Mouse (Mus musculus) stomach, embryonic 15.5 days (tissue): ENCODE data around the gene Zfp945. TPM values are rescaled to one million over a fixed set of nuclear protein-coding genes. Genes with fewer than 3 reads are reported as not detected.
A peak's percentile ranks its signal among the peaks of the same experiment; 100 is the strongest.
"Not testable (repeated sequence)": the region's sequence is repeated elsewhere in the genome, so short reads cannot be mapped to it uniquely, and the experiment has no call there.

ENCODE experiments used
- ATAC-seq: fragments of 200-750 bp; cut with Nextera tagmentation; 2 replicates; pipeline ENCODE4 v1.8.0; 2017; ENCODE audit warnings: low read depth, moderate number of reproducible peaks, moderate TSS enrichment; ENCODE audit not compliant: insufficient read depth, low FRiP score
- H3K27ac ChIP-seq: fragments of 300-500 bp; sonication (generic); 2 replicates; pipeline ENCODE4 v1.5.1; 2015; ENCODE audit warnings: mild to moderate bottlenecking, inconsistent platforms
- H3K27me3 ChIP-seq: fragments of 300-500 bp; sonication (generic); replicated peaks from 2 replicates; pipeline ENCODE4 v1.6.1; 2015; ENCODE audit warnings: inconsistent platforms
- H3K36me3 ChIP-seq: fragments of 300-500 bp; sonication (generic); 2 replicates; pipeline ENCODE4 v1.6.1; 2015; ENCODE audit warnings: inconsistent platforms
- H3K4me1 ChIP-seq: fragments of 300-500 bp; sonication (generic); 2 replicates; pipeline ENCODE4 v1.6.1; 2015; ENCODE audit warnings: inconsistent platforms
- H3K4me2 ChIP-seq: fragments of 300-500 bp; sonication (generic); 2 replicates; pipeline ENCODE4 v1.6.1; 2015; ENCODE audit warnings: mild to moderate bottlenecking, inconsistent platforms
- H3K4me3 ChIP-seq: fragments of 300-500 bp; sonication (generic); replicated peaks from 2 replicates; pipeline ENCODE4 v1.5.1; 2015; ENCODE audit warnings: inconsistent platforms
- H3K9ac ChIP-seq: fragments of 300-500 bp; sonication (generic); 2 replicates; pipeline ENCODE4 v1.6.1; 2015; ENCODE audit warnings: inconsistent platforms
- H3K9me3 ChIP-seq: fragments of 300-500 bp; sonication (generic); 2 replicates; pipeline ENCODE4 v1.6.1; 2016; ENCODE audit warnings: inconsistent platforms
- WGBS: fragments of 180-500 bp; shearing (Covaris S2); methylation state at CpG from one replicate; pipeline ENCODE4 v1.1.7; 2015; 5-methylcytosine and 5-hydroxymethylcytosine counted together
- polyA plus RNA-seq: library from polyadenylated mRNA; unstranded; fragments of >200 nt; fragmentation: Nextera tagmentation; extraction: Ambion mirVana; gene quantifications from 2 replicates; pipeline ENCODE4 v1.2.1, GENCODE M21; 2015

Gene Zfp945
- 19.3 and 19.9 TPM in 2 replicates for polyA plus RNA-seq

DNA sequence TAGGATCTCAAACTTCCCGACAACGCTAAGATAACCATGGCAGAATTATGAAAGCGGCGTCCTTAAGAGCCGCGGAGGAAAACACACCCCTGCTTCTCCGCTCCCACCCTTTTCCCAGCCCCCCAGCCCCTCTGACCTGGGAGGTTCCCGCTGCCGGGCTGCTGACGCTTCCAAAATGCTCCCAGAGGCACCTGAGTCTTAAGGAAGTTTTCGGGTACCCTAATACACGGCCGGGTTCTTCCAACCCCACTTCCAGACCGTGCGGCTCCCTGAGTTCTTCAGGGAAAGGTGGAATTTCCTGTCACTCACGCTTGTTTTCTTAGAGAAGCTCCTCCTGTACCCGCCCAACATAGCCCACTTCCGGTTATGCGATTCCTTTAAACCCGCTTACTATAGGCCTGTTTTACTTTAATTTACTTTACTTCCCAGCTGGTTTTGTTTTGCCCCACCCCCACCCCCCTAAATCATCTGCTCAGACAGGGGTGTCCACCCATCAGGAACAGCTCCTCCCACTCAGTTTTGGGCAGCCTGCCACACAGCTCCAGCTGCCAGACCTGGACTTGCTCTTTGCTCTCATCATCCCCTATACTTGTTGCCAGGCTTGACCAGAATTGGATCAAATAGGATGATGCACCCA is at the start of gene Zfp945:
Gene Zfp945 (minus strand): TSS at position 290 of the 637 bp plus-strand sequence.
- H3K4me3 ChIP-seq, result peak within 1 kb of the TSS; percentile 79
- peak; percentile 93 for ATAC-seq
- H3K9me3 ChIP-seq, result no peaks in the 10 kb centered on the region
- 0 out of 2 replicates have a peak, but pooled peaks cover 3% of the 10 kb centered on the region for H3K36me3 ChIP-seq
- WGBS, result under 1% methylated on average over 20 of the region's 20 CpGs
- H3K27me3 ChIP-seq, result no peaks in the 10 kb centered on the region
- H3K4me2 ChIP-seq, result peak within 1 kb of the TSS; percentile 54
- no peaks in the 10 kb centered on the region for H3K4me1 ChIP-seq
- H3K9ac ChIP-seq, result peak within 1 kb of the TSS; percentile 48; the same call in 1 of the 2 replicates
- peak within 1 kb of the TSS; percentile 93 for H3K27ac ChIP-seq

DNA sequence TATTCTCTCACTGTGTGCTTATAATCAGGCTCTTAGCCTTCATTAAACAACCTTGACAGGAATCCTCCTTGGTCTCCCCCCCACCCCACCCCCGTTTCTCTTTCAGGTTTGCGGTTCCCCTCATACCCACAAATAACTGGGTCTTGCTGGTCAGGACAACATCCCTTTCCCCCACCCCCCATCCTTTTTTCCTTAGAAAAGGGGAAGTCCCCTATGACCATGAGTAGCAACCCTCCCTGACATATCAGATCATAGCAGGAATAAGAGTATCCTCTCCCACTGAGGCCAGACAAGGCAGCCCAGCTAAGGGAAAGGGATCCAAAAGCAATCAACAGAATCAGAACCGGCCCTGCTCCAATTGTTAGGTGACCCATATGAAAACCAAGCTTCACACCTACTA is 21.4 kb upstream of the Zfp945 start:
- no peaks in the 10 kb centered on the region for H3K9me3 ChIP-seq
- H3K27ac ChIP-seq, result no peak overlapping the region
- no peak overlapping the region for H3K9ac ChIP-seq
- no peaks in the 10 kb centered on the region for H3K36me3 ChIP-seq
- no peaks in the 10 kb centered on the region for H3K27me3 ChIP-seq
- H3K4me2 ChIP-seq, result no peak overlapping the region
- ATAC-seq, result no peak
- no peak overlapping the region for H3K4me3 ChIP-seq
- H3K4me1 ChIP-seq, result no peaks in the 10 kb centered on the region
- 87% methylated on average over 3 of the region's 3 CpGs for WGBS

DNA sequence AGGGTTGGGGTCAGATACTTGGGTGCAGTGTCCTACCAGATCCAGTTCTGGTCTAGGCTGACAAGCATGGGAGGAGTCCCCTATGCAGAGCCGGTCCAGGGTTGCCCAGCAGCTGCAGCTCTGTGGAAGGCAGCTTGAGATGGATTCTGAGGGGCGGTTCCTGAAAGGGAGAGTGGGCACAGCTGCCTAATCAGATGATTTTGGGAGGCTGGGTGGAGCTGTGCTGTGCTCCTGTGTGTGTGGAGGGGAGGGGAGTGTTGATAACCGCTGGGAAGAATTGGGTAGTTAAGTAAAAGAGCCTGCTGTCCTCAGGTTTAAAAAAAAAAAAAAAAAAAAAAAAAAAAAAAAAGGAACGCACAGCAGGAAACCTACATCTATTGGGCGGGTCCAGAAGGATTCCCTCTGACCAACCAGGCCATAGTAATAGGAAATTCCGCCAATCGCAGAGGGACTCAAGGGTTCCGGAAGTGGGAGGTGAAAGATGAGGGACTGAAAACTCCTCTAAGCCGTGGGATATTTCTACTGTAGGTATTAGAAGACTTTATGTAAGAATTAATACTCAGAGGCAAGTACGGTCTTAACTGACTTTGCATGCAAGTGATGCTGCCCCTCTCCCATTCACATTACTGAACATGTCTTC is 17.2 kb upstream of the Zfp945 start:
- ATAC-seq, result no peak
- Histone ChIP-seq H3K4me3 (no peak overlapping the region), H3K27me3 (no peaks in the 10 kb centered on the region), H3K27ac (no peak overlapping the region), H3K4me1 (no peaks in the 10 kb centered on the region), H3K9ac (no peak overlapping the region), H3K9me3 (no peaks in the 10 kb centered on the region), H3K4me2 (no peak overlapping the region), H3K36me3 (no peaks in the 10 kb centered on the region)
- WGBS, result 59% methylated on average over 10 of the region's 10 CpGs

DNA sequence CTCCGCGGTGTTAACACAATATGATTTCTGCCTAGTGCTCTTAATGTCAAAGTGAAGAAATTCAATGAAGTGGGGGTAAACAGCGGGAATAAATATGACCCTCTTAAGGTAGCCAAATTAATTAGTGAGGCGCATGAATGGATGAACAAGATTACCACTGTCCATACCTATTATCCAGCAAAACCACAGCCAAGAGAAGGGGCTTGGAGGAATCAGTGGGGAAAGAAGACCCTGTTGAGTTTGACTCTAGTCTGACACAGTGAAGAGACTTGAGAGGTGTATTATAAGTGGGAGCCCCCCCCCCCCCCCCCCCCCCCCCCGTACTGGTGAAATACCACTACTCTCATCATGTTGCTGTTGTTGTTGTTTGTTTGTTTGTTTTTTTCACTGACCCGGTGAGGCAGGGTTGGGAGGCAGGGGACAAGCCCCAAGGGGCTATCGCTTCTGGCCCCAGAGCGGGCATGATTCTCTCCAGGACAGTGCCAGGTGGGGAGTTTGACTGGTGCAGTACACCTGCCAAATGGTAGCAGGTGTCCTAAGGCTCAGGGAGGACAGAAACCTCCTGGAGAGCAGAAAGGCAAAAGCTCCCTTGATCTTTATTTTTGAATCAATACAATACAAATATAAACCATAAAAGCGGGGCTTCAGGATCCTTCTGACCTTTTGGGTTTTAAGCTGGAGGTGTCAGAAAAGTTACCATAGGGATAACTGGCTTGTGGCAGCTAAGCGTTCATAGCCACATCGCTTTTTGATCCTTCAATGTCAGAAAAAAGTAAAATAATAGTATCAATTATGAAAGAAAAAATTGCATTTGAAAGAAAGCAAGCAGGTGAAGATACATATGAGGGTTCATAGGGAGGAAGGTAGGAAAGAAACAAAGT is 10.7 kb upstream of the Zfp945 start:
- Histone ChIP-seq H3K9me3 (no peaks in the 10 kb centered on the region), H3K27me3 (no peaks in the 10 kb centered on the region), H3K36me3 (no peaks in the 10 kb centered on the region), H3K9ac (no peak overlapping the region), H3K4me1 (no peaks in the 10 kb centered on the region), H3K4me3 (no peak overlapping the region), H3K27ac (no peak overlapping the region), H3K4me2 (no peak overlapping the region)
- WGBS, result 92% methylated on average over 10 of the region's 11 CpGs
- no peak for ATAC-seq

DNA sequence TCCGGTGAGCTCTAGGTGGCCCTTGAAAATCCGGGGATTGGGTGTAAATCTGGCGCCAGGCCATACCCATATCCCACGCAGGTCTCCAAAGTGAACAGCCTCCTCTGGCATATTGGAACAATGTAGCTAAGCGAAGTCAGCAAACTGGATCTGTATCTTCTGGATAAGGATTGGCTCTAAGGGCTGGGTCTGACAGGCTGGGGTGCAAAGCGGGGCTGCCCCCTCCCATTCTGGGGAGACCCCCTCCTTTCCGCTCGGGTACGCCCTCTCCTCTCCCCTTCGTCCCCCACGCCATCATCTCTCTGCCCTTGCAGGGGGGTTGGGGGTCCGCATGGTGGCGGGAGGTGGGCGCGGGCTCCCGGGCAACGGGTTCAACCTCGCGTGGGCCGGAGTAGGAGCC is 9.4 kb upstream of the Zfp945 start:
- Histone ChIP-seq H3K9me3 (no peaks in the 10 kb centered on the region), H3K36me3 (no peaks in the 10 kb centered on the region), H3K4me3 (no peak overlapping the region), H3K27me3 (no peaks in the 10 kb centered on the region), H3K4me2 (no peak overlapping the region), H3K9ac (no peak overlapping the region), H3K4me1 (no peaks in the 10 kb centered on the region), H3K27ac (no peak overlapping the region)
- peak; percentile 68; the same call in 1 of the 2 replicates for ATAC-seq
- WGBS, result 82% methylated on average over 20 of the region's 20 CpGs

DNA sequence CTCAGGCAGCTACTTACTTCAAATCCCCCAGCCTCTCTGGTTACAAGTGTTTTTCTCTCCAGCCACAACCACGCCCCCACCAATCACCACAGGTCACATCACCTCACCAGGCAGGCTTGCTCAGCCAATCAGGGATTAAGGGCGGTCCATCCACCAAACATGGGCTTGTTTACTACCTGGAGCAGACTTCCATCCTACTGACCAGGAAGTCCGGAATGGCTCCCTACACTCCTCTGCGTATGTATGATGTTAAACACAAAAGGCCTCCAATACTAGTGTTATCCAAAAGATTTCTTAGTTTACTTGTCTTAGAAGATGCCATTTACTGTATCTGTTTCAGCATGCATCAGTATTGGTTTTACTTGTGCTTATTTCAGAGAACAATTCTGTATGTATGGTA is 8.6 kb upstream of the Zfp945 start:
- WGBS, result 93% methylated on average over 4 of the region's 4 CpGs

DNA sequence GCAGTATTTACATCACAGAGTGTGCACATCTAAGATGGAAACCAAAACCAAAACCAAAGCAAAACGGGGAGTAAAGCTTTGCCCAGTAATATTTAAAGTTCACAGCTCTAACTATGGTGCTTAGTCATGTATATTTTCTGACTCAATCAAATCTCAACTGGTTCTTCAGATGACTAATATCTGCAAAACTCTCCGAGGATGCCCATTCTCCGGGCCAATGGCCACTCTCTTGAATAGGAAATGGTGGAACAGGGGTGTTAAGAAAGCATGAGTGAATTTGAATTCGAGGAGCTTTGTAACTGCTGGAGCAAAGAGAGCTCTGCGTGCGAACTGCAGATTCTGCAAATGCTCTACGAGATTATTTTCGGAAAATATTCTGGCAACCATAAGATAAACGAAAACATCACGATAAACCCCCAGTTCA is 501 bp downstream of the Zfp945 start:
- Histone ChIP-seq H3K9ac (peak overlapping the region; percentile 48; the same call in 1 of the 2 replicates), H3K9me3 (no peaks in the 10 kb centered on the region), H3K27me3 (no peaks in the 10 kb centered on the region), H3K4me2 (peak overlapping the region; percentile 54), H3K27ac (peak overlapping the region; percentile 93), H3K4me3 (peak overlapping the region; percentile 79), H3K36me3 (0 out of 2 replicates have a peak, but pooled peaks cover 3% of the 10 kb centered on the region), H3K4me1 (no peaks in the 10 kb centered on the region)
- ATAC-seq, result no peak
- under 1% methylated on average over 10 of the region's 10 CpGs for WGBS

More for the DNA sequence above, 8.6 kb upstream of the Zfp945 start:
- H3K27ac ChIP-seq, H3K9ac ChIP-seq, H3K27me3 ChIP-seq, H3K9me3 ChIP-seq, H3K4me1 ChIP-seq, H3K4me2 ChIP-seq, H3K36me3 ChIP-seq, H3K4me3 ChIP-seq, ATAC-seq: not testable (repeated sequence)

DNA sequence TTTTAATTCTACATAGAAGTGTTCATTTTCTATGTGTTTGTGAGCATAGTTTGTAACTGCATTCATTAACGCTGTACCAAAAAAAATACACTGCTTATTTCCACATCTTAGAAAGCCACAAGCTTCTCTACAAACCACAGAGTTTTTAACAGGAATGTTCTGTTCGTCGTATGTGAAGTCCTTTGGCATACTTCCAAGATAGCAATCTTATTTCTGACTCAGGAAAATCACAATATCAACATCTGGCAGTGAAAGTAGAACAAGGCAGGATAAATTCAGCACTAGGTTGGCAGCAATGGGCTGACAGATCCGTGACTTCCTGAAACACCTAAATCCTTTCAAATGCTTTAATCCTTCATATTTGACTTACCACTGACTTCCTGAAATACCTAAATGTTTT is 45.8 kb downstream of the Zfp945 start:
- no peak for ATAC-seq
- H3K27me3 ChIP-seq, result no peaks in the 10 kb centered on the region
- no peaks in the 10 kb centered on the region for H3K9me3 ChIP-seq
- no peak overlapping the region for H3K4me2 ChIP-seq
- no peaks in the 10 kb centered on the region for H3K4me1 ChIP-seq
- H3K9ac ChIP-seq, result no peak overlapping the region
- no peak overlapping the region for H3K4me3 ChIP-seq
- H3K36me3 ChIP-seq, result no peaks in the 10 kb centered on the region
- WGBS, result 45% methylated on average over 4 of the region's 4 CpGs
- H3K27ac ChIP-seq, result no peak overlapping the region

DNA sequence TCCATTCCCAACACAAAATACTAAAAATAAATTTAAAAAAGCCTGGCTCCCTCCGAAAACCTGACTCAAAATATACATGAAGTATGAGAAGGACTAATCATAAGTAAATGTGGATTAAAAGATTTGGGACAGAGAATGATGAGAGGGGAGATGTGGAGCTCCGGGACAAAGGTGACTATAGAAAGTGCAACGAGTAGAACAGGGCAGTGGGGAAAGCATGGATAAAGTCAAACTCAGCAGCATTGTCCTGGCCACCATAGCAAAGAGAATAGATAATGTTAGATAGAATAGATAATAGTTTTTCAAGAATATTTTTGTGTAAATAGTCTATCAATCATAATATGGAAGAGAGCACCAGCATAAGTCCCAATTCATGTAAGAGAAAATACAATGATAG is 48.7 kb downstream of the Zfp945 start:
- H3K9ac ChIP-seq, result no peak overlapping the region
- WGBS, result 65% methylated on average over 3 of the region's 3 CpGs

DNA sequence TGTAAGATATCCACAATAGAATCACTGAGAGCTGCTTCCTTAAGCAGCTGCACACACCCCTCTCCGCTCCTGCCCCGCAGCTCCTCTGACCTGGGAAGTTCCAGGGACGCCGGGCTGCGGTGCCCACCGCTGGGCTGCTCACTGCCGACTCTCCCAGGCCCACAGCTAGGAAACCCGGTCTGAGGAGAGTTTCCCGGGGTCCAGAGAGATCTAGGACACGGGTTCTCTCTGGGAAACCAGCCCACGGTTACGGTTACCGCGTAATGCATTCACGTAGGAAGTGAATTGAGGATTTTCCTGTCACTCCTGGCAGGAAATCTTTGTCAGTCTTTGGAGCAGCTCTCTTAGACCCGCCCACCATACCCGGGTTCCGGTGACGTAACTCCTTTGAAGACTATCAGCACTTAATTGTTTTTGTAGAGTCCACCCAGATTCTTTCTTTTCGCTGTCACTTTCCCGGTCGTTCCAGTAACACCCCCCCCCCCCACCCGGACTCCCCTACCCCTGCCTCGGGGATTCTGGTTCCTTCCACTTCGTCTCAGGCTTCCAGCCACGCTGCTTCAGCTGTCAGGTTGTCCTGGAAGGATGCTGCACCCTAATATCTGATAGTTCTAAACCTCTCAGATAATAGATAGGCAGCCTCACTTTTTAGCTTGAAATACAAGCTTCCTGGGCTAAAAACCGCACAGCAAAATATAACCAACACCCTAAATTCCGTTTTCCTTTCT is 49.3 kb downstream of the Zfp945 start:
- H3K9me3 ChIP-seq, result no peaks in the 10 kb centered on the region
- H3K36me3 ChIP-seq, result no peaks in the 10 kb centered on the region
- peak; percentile 95 for ATAC-seq
- H3K4me2 ChIP-seq, result peak overlapping the region; percentile 53
- H3K27me3 ChIP-seq, result no peaks in the 10 kb centered on the region
- peak overlapping the region; percentile 71 for H3K4me3 ChIP-seq
- under 1% methylated on average over 28 of the region's 28 CpGs for WGBS
- H3K4me1 ChIP-seq, result no peaks in the 10 kb centered on the region
- H3K9ac ChIP-seq, result peak overlapping the region; percentile 60
- H3K27ac ChIP-seq, result peak overlapping the region; percentile 88

More for the DNA sequence above, 48.7 kb downstream of the Zfp945 start:
- Histone ChIP-seq H3K4me1 (no peaks in the 10 kb centered on the region), H3K27ac (no peak overlapping the region), H3K27me3 (no peaks in the 10 kb centered on the region), H3K4me3 (peak overlapping the region; percentile 71), H3K9me3 (no peaks in the 10 kb centered on the region), H3K36me3 (no peaks in the 10 kb centered on the region), H3K4me2 (peak overlapping the region; percentile 53)
- no peak for ATAC-seq

DNA sequence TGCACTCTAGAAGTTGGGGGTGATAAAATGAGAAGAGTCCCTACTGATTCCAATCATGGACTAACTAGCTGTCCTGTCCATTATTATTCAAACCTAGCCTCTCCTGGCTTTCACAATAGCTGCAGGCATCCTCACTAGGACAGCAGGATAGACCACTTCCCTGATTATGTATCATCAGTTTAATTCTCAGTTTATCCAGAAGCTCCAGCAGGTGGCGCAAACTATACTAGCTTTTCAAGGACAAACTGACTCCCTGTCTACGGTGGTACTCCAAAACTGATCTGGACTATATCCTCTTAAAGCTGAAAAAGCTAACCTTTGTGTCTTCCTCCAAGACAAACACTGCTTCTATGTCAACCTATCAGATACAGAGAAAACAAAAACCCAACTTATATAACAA is 67.2 kb downstream of the Zfp945 start:
- WGBS, result 67% methylated on average over 2 of the region's 2 CpGs
- Histone ChIP-seq H3K9ac (no peak overlapping the region), H3K9me3 (no peaks in the 10 kb centered on the region), H3K4me2 (no peak overlapping the region), H3K4me1 (no peaks in the 10 kb centered on the region), H3K27me3 (no peaks in the 10 kb centered on the region), H3K36me3 (no peaks in the 10 kb centered on the region), H3K4me3 (no peak overlapping the region), H3K27ac (no peak overlapping the region)
- ATAC-seq, result no peak
